Mouse (Mus musculus) neural tube, embryonic 15.5 days (tissue): ENCODE data around the gene Zmym4. TPM values are rescaled to one million over a fixed set of nuclear protein-coding genes. Genes with fewer than 3 reads are reported as not detected.

ENCODE experiments used
- polyA plus RNA-seq: library from polyadenylated mRNA; unstranded; fragments of >200 nt; fragmentation: Nextera tagmentation; extraction: Ambion mirVana; gene quantifications from 2 replicates; pipeline ENCODE4 v1.2.1, GENCODE M21; 2015

Zmym4 gene
- polyA plus RNA-seq, 1 experiment from 2014 or later = 24.9 TPM

Other genes starting within 250 kb of the Zmym4 start
- gene Tfap2e, start 231.9 kb downstream of the Zmym4 start, polyA plus RNA-seq = 0.06 TPM in 1 of 2 replicates, not detected in the other
- gene Ncdn, start 214.7 kb downstream of the Zmym4 start, polyA plus RNA-seq = 146 and 156 TPM in 2 replicates
- gene AU040320, start 214.6 kb downstream of the Zmym4 start, polyA plus RNA-seq = 33.5 and 41.7 TPM in 2 replicates
- gene Sfpq, start 53.2 kb upstream of the Zmym4 start, polyA plus RNA-seq = 67.3 and 67.6 TPM in 2 replicates
- 24.6 and 25.6 TPM in 2 replicates for gene Zmym1, start 93.0 kb upstream of the Zmym4 start, polyA plus RNA-seq
- 31.6 and 33.7 TPM in 2 replicates for gene Zmym6, start 109.2 kb upstream of the Zmym4 start, polyA plus RNA-seq
- gene Tmem35b, start 155.6 kb upstream of the Zmym4 start, polyA plus RNA-seq = 17.7 and 18.9 TPM in 2 replicates
- gene Dlgap3, start 201.1 kb upstream of the Zmym4 start, polyA plus RNA-seq = 20.9 and 25.1 TPM in 2 replicates